Mouse (Mus musculus) brain, embryonic 14.5 days (tissue): ENCODE results near the gene Tex9. TPM values are rescaled to one million over a fixed set of nuclear protein-coding genes. Genes with fewer than 3 reads are reported as not detected.

Source experiments
- polyA plus RNA-seq: library from polyadenylated mRNA; depleted of rRNA; stranded (reverse); fragments of >200 nt; gene quantifications from 2 replicates; pipeline ENCODE4 v1.2.3, GENCODE M21; 2012; rRNA removed

Tex9 gene
- polyA plus RNA-seq, 1 experiment = 33.1 TPM

Other genes with a start within 250 kb of the Tex9 start
- gene Zfp280d, start 217.4 kb downstream of the Tex9 start, polyA plus RNA-seq = 65.7 and 73.7 TPM in 2 replicates
- gene Mns1, start 54.2 kb downstream of the Tex9 start, polyA plus RNA-seq = 5.9 and 6.7 TPM in 2 replicates
- gene Rfx7, start 40.0 kb upstream of the Tex9 start, polyA plus RNA-seq = 23.3 and 36.9 TPM in 2 replicates
- gene Nedd4, start 170.1 kb upstream of the Tex9 start, polyA plus RNA-seq = 459 and 612 TPM in 2 replicates